Mouse (Mus musculus) ES-E14 (cell line): ENCODE measurements at regions not wholly inside any gene's neighbourhood (a gene's known extent, or its start where the extent isn't known, plus 50 kb on each side); places are given as distances from the start of the nearest gene placed in this dataset.
"Not testable (repeated sequence)": the region's sequence is repeated elsewhere in the genome, so short reads cannot be mapped to it uniquely, and the experiment has no call there.

ENCODE experiments used
- DNase-seq: peaks from one replicate; pipeline ENCODE4 v3.0.0-alpha.2; 2013; ENCODE audit warnings: low read depth, low spot score
- H3K27ac ChIP-seq: 2 replicates; pipeline ENCODE4 v1.5.1; 2012; ENCODE audit warnings: low read depth, mild to moderate bottlenecking, low read length, moderate library complexity, mixed read lengths; ENCODE audit not compliant: poor library complexity, insufficient read depth, severe bottlenecking
- H3K36me3 ChIP-seq: 2 replicates; pipeline ENCODE4 v1.6.1; 2012; ENCODE audit warnings: mild to moderate bottlenecking, low read length, moderate library complexity, mixed read lengths; ENCODE audit not compliant: control insufficient read depth, poor library complexity, insufficient read depth, severe bottlenecking
- H3K4me1 ChIP-seq, 2 experiments: fragments of 150-350 bp in 1 of 2; sonication (generic) in 1 of 2; 2 replicates each; pipeline ENCODE4 v1.6.1; 2012; ENCODE audit warnings: low read length in 2 of 2, mild to moderate bottlenecking in 1 of 2, mixed read lengths in 1 of 2; ENCODE audit not compliant: control insufficient read depth in 2 of 2, insufficient read depth in 2 of 2, poor library complexity in 1 of 2
- H3K4me3 ChIP-seq, 2 experiments: fragments of 150-350 bp in 1 of 2; sonication (generic) in 1 of 2; 2 replicates each; pipeline ENCODE4 v1.5.1; 2012; ENCODE audit warnings: low read length in 2 of 2, low read depth in 1 of 2, mild to moderate bottlenecking in 1 of 2, mixed read lengths in 1 of 2; ENCODE audit not compliant: insufficient read depth in 1 of 2, poor library complexity in 1 of 2, severe bottlenecking in 1 of 2
- H3K9ac ChIP-seq: 2 replicates; pipeline ENCODE4 v1.6.1; 2012; ENCODE audit warnings: low read depth, mild to moderate bottlenecking, low read length, mixed read lengths; ENCODE audit not compliant: poor library complexity, insufficient read depth, severe bottlenecking
- H3K9me3 ChIP-seq: fragments of 150-350 bp; sonication (generic); 2 replicates; pipeline ENCODE4 v1.6.1; 2012; ENCODE audit warnings: low read depth, mild to moderate bottlenecking, low read length; ENCODE audit not compliant: control insufficient read depth, insufficient read depth
- CHD2 ChIP-seq: IDR thresholded peaks from 2 replicates; pipeline ENCODE4 v1.6.1; 2014; ENCODE audit warnings: mild to moderate bottlenecking, low read depth, low read length, inconsistent platforms
- HCFC1 ChIP-seq: IDR thresholded peaks from 2 replicates; pipeline ENCODE4 v1.6.1; 2012; ENCODE audit warnings: low read length, inconsistent platforms, borderline replicate concordance; ENCODE audit not compliant: insufficient read depth
- MAFK ChIP-seq: IDR thresholded peaks from 2 replicates; pipeline ENCODE4 v1.6.1; 2014; ENCODE audit warnings: mild to moderate bottlenecking, low read depth, low read length, inconsistent platforms; ENCODE audit not compliant: insufficient read depth
- ZC3H11A ChIP-seq: IDR thresholded peaks from 2 replicates; pipeline ENCODE4 v1.6.1; 2012; ENCODE audit warnings: low read depth, mild to moderate bottlenecking, inconsistent platforms, low read length, borderline replicate concordance
- ZNF384 ChIP-seq: IDR thresholded peaks from 2 replicates; pipeline ENCODE4 v1.6.1; 2012; ENCODE audit warnings: low read depth, low read length, inconsistent platforms
- in situ Hi-C, 2 experiments: fragments of 600-800 bp; cut with MboI; formaldehyde crosslinking; loops; one replicate each; pipeline ENCODE4 v1.15.1; 2025; ENCODE audit warnings: low sequenced_read_pairs in 2 of 2, inconsistent platforms in 1 of 2; ENCODE audit not compliant: unreplicated experiment in 2 of 2

- no peaks in the 10 kb centered on the region for H3K36me3 ChIP-seq
- H3K9ac ChIP-seq = no peak overlapping the region
- TF ChIP-seq CHD2 = no peak
- no peak for TF ChIP-seq ZNF384
- no peak for TF ChIP-seq HCFC1
- TF ChIP-seq ZC3H11A = no peak
- TF ChIP-seq MAFK = no peak
- no peaks in the 10 kb centered on the region for H3K4me1 ChIP-seq
- in situ Hi-C loops = no loop called here
- no peak overlapping the region for H3K4me3 ChIP-seq
- DNase-seq = no peak
- no peaks in the 10 kb centered on the region for H3K9me3 ChIP-seq
- no peak overlapping the region for H3K27ac ChIP-seq
These were observed 67.5 kb downstream of the Dusp6 start for GRCm38 (mm10) chr10:99330519-99330918.

- TF ChIP-seq CHD2 (no peak), ZC3H11A (no peak), MAFK (no peak), ZNF384 (no peak), HCFC1 (no peak)
- Histone ChIP-seq H3K9ac (no peak overlapping the region), H3K36me3 (no peaks in the 10 kb centered on the region), H3K4me3 (no peak overlapping the region), H3K9me3 (0 out of 2 replicates have a peak, but pooled peaks cover 2% of the 10 kb centered on the region), H3K4me1 (no peaks in the 10 kb centered on the region), H3K27ac (no peak overlapping the region)
- in situ Hi-C loops = no loop called here
- DNase-seq = no peak
These were observed 68.8 kb downstream of the Dusp6 start for GRCm38 (mm10) chr10:99331876-99332275.

- Histone ChIP-seq H3K4me1 (no peaks in the 10 kb centered on the region), H3K36me3 (no peaks in the 10 kb centered on the region), H3K9ac (no peak overlapping the region), H3K27ac (no peak overlapping the region), H3K4me3 (no peak overlapping the region), H3K9me3 (peaks cover 7% of the 10 kb centered on the region; the same call in 1 of the 2 replicates)
- in situ Hi-C loops = no loop called here
- DNase-seq = no peak
- TF ChIP-seq MAFK (no peak), HCFC1 (no peak), ZNF384 (no peak), ZC3H11A (no peak), CHD2 (no peak)
These were observed 70.8 kb downstream of the Dusp6 start for GRCm38 (mm10) chr10:99333831-99334230.

GRCm38 (mm10) chr10:99336091-99336490, 73.1 kb downstream of the Dusp6 start:
- TF ChIP-seq ZNF384 (no peak), MAFK (no peak), CHD2 (no peak)
- no peak overlapping the region for H3K9ac ChIP-seq
- no peaks in the 10 kb centered on the region for H3K4me1 ChIP-seq
- H3K4me3 ChIP-seq = no peak overlapping the region
- in situ Hi-C loops = no loop called here
- no peak overlapping the region for H3K27ac ChIP-seq
- H3K36me3 ChIP-seq = no peaks in the 10 kb centered on the region
- no peak for DNase-seq
- peaks cover 7% of the 10 kb centered on the region; the same call in 1 of the 2 replicates for H3K9me3 ChIP-seq

DNA sequence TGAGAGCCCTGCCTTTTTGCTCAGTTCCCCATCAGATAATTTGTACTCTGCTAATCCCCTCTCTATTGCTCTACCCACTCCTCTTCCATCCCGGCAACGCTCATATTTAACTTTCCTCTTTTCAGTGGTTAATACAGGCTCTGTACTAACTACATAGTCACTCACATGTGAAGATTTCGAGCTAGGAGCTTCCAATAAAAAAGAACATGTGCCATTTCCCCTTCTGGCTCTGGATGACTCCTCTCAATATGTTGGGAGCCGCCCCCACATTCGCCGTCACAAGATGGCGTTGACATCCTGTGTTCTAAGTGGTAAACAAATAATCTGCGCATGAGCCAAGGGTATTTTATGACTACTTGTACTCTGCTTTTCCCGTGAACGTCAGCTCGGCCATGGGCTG, 75.8 kb downstream of the Dusp6 start:
- H3K27ac ChIP-seq, in situ Hi-C loops, H3K9me3 ChIP-seq, H3K9ac ChIP-seq, DNase-seq, H3K4me1 ChIP-seq, H3K36me3 ChIP-seq, H3K4me3 ChIP-seq: not testable (repeated sequence)

DNA sequence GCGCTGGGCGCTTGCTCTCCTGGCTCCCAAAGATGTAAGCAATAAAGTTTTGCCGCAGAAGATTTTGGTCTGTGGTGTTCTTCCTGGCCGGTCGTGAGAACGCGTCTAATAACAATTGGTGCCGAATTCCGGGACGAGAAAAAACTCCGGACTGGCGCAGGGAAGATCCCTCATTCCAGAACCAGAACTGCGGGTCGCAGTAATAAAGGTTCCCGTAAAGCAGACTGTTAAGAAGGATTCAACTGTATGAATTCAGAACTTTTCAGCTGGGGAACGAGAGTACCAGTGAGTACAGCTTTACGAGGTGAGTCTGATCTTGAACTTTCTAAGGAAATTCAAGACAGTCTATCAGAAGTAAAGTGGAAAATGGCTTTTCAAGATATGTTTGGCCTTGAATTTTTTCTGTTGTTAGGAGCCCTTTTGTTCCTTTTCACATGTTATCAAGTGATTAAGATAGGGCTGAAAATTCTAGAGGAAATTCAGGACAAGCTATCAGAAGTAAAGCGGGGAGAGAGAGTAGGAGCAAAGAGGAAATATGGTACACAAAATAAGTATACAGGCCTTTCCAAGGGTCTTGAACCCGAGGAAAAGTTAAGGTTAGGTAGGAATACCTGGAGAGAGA, 76.4 kb downstream of the Dusp6 start:
- H3K36me3 ChIP-seq, H3K9me3 ChIP-seq, H3K4me3 ChIP-seq, H3K9ac ChIP-seq, DNase-seq, H3K4me1 ChIP-seq, H3K27ac ChIP-seq, in situ Hi-C loops: not testable (repeated sequence)

- H3K4me3 ChIP-seq, H3K4me1 ChIP-seq, in situ Hi-C loops: not testable (repeated sequence)
These were observed 77.0 kb downstream of the Dusp6 start for GRCm38 (mm10) chr10:99340057-99340456.

More at GRCm38 (mm10) chr10:99340057-99340456, 77.0 kb downstream of the Dusp6 start:
- H3K27ac ChIP-seq, DNase-seq, H3K9ac ChIP-seq, H3K36me3 ChIP-seq, H3K9me3 ChIP-seq: not testable (repeated sequence)
